Mouse (Mus musculus) natural killer cell, adult 2 months (primary cell): ENCODE data around the gene Zranb3.
"Not testable (repeated sequence)": the region's sequence is repeated elsewhere in the genome, so short reads cannot be mapped to it uniquely, and the experiment has no call there.

ENCODE experiments used
- DNase-seq, 2 experiments: peaks; one replicate each; pipeline ENCODE4 v3.0.0; 2022; ENCODE audit warnings: low spot score in 2 of 2

Gene Zranb3

DNA sequence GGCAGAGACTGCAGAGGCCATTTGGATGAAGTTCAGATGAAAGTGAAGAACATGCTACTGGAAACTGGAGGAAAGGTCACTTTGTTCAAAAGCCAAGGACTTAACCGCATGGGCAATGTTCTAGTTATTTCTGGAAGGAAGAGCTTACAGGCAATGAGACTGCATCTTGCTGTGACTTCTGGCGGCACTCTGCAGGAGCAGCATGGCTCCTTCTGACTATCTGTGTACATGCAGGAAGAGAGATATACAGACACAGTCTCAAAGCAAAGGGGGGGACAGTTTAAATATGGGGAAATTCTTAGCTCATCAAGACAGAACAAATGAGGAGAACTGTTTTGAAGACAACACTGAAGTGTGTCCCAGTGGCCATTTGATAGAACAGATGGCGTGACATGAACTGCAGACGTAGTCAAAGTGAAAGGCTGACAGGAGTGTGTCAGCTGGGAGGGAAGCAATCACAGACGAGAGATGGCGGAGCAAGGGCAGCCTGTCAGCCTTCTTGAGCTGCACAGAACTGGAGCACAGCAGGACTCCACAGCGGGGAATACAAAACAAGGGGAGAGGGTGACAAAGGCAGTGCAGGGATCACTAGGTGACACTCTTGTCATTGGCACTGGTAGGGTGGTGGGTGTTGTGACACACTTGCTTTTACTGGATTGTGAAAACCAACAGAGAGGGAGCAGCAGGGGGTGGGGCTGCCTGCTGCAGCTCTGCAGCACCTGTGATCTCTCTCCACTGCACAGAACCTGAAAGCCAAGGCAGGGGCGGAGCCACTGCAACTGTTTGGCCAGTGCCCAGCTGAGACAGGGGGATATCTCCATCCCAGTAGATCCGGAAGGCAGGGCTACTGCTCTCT, 112.7 kb downstream of the Zranb3 start:
- no peak for DNase-seq

DNA sequence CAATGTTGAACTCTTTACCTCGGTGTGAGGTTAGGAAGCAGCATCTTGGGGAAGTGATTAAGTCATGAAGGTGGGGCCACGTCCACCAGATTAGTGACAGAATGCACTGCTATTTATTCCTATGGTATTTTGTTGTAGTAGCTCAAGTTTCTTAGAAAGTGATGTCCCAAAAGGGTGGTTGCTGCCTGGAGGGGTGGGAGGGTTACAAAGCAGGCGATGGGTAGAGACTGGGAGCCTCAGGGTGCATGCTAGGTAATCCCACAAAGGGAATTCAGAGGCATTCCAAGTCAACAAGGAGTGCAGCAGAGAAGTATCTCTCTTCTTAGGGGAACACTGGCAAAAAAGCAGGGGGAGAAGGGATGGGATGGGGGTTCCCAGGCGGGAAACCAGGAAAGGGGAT, 113.5 kb downstream of the Zranb3 start:
- DNase-seq, result no peak

DNA sequence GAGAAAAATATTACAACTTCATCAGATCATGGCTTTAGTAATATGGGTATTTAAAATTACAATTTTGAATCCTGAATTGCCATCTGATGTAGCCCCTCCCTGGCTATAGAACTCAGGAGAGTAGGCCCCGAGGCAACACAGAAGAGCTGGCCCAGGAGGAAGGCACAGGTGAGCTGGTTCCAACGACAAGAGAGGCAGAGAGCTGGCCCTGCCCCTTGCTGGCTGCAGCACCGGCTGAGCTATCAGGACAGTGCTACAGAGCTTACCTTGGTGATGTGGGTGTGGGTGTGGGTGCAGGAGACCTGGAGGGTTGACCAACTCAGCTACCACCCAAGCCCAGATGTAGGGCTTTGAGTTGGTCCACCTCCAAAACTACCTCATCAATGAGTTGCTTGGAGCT, 114.6 kb downstream of the Zranb3 start:
- no peak for DNase-seq

DNA sequence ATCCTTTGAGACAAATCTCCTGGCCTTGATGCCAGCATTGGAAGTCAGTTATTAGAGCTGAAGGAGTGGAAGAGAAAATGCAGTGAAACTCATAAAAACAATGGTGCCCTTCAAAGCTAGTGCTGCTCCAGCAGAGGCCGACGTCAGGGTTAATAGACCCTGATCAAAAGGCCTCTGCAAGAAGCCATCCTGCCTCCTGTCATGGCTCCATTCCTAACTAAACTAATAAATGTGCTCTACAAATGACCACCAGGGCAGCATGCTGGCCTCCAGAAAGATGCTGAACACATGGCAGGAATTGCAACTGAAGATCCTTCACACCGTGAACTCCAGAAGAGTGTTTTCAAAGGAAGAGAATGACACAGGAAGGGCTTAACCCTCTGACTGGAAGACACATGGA, 117.5 kb downstream of the Zranb3 start:
- no peak for DNase-seq

DNA sequence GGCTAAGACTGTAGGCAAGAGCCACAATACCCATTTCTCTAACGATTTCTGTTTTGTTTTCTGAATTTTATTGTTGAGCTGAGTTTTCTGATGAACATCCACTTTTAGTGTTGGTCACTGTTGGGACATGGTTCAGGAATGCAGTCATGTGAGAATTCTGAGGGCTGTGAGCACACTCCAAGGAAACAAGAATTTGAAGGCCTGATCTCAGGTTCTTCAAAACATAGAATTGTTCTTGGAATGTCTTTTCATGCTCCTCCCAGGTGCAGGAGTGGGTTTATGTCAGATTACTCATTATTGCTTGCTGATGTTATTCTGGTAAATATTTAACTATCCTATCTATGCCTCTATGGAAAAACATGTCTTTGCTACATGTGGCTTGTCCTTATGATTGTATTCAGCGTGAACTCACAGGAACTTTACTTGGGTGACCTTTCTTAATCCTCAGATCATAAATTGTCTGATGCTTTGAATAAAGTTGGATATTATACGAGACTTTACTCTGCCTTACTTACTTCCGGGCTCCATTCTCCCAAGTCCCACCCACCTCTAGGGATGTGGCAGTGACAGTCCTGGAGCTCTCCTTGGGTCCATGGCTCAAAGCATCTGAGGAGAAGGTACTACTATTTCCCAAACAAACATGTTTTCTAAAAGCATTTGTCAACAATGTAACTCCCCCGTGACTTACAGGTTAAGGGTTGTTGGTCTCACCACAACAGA, 119.4 kb downstream of the Zranb3 start:
- DNase-seq, result no peak

DNA sequence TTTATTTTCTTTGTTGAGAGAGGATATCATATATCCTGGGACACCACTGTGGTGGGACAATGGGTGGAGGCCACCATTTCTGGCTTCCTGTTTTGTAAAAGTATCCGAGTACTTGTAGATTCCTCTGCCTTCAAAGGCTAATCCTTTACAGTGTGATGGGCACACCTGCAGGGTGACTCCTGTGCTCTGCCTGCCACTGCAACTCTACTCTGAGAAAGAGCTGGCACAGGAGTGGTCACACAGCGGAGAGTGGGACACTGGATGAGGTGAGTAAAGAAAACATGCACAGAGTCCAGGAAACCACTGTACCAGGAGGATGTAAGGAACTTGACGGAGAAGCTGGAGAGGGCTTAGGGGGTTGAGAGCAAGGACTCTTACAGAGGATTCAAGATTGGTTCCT, 120.6 kb downstream of the Zranb3 start:
- no peak for DNase-seq

DNA sequence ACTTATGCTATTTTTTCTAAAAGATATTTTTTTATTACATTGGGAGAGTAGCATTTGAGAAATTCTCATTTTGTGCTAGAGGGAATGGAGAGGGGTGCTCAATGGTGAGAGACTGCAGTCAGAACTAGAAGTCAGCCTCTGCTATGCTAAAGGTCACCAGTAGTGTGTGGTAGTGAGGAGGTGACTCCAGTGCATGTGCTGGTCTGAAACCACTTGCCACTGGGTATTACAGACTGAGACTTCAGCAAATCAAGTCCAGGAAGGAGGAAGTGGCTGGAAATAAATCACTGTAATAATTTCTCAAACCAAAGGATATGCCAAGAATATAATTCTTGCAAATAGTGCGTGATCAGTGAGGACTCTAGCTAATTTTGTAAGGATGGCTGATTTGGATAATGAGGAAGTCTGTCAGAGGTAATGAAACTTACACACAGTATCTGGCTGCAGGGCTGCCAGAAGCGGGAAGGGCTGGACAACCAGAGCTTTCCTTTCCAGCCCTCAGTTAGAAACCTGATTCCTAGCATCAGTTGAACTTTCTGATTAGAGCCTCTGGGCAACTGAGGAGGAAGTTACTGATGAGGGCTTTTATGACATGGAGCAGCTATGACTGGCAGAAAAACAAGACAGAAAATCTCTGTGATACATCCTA, 121.8 kb downstream of the Zranb3 start:
- DNase-seq, result no peak

DNA sequence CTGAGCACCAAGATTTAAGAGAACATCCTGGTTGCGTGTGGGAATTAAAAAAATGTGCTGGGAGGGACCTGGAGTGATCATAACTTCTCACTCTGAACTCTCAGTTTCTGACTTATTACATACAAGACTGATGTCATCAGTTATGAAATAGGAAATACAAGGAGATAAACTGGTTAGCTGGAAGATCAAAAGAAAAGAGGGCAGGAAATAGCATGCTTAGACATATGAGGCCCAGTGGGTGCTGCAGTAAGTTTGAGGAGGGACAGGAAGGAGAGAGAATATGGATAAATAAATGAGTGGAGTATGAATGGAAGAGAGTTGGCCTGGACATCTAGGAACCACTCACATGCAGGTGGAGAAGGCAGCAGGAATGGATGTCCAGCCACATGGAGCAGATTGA, 124.7 kb downstream of the Zranb3 start:
- DNase-seq, result no peak

DNA sequence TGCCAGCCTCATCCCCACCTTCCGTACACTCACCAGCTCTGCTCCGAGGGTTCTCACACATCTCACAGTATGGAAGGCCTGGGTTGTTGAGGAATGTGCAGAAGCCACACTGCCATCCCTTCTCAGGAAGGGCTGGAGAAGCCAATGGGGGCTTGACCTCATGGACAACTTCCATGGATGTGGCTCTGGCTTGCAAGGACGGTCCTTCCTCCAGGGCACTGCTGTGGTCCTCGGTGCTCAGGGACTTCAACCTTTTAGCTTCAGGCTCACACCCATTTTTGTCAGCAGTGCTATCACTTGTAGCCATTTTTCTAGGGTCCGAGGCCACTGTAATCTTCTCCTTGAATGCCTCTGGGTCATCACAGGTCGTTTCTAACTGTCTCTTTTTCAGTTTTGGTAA, 126.7 kb downstream of the Zranb3 start:
- DNase-seq, result no peak

DNA sequence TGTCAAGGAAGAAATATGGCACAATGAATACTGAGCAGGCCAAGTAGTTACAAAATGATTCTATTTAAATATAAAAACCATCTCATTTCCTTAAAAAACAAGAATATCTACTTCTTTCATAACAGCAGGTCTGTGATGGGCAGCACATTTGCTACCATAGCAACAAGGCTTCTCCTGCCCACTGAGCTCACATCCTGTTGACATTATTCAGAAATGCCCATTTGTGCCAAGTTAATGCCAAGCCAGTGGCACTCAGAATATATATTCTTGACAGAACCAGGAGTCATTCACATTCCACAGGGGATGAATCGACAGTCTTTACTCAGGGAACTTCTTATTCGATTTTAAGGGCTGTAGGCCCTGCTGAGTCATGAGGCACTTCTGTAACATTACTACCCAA, 127.2 kb downstream of the Zranb3 start:
- no peak for DNase-seq

DNA sequence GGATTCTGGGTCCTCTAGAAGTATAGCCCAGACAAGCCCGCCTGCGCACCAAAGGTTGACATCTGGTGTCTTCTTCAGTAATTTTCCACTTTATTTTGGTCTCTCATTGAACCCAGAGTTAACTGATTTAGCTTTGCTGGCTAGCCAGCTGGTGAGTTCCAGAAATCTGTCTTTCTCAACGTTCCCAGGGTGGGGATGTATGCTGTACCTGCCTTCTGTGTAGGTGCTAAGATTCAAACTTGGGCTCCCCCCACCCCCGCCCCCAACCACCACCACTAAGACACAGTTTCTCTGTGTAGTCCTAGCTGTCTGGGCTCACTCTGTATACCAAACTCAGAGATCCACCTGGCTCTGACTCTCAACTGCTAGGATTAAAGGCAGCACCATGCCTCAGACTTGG, 128.8 kb downstream of the Zranb3 start:
- DNase-seq, result no peak

DNA sequence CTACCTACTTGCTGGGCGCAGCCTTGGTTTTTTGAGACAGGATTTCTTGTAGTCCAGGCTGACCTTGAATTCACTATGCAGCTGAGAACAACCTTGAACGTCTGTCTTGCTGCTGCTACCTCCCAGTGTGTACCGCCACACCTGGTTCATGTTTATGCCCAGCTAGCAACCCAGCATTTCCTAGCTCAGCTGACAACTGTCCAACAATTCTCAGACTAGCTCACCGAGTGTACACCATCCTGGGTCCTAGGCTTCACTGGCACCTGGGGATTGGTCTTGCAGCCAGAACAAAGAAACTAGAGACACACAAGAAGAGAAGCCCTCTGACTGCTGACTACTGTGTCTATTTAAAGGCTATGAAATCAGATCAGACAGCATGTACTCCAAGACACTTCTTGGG, 132.0 kb downstream of the Zranb3 start:
- no peak for DNase-seq

DNA sequence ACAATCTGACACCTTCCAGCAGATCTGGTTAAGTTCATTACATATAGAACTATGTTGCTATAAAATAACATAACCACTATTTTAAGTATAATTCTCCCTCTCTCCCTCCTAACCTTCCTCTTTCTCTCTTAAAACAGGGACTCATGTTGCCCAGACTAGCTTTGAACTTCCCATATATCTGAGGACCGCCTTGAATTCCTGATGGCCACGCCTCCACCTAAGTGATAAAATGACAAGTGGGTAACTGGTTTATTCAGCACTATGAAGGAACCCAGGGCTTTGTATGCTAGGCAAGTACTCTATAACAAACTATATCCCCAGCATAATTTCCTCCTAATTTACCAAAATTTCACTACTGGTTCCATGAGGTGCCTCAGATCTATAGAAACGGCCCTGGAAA, 139.5 kb downstream of the Zranb3 start:
- DNase-seq, result no peak

DNA sequence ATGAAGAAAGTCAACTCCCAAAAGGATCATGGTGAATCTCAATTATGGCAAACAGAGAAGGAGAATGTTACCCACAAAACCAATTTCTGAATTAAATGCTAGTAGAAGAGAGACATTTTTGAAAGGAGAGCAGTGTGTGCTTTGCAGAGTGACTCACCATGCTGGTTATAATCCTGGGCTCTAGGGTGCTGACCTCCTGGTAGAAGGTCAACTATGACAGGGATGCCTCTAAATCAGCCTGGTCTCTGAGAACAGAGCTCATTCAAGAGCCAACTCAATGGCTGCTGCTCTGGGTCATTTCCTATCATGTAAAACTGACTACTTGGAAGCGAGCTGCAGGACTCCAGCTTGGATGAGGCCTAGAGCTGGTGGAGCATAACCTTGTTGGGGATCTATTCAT, 141.7 kb downstream of the Zranb3 start:
- no peak for DNase-seq

DNA sequence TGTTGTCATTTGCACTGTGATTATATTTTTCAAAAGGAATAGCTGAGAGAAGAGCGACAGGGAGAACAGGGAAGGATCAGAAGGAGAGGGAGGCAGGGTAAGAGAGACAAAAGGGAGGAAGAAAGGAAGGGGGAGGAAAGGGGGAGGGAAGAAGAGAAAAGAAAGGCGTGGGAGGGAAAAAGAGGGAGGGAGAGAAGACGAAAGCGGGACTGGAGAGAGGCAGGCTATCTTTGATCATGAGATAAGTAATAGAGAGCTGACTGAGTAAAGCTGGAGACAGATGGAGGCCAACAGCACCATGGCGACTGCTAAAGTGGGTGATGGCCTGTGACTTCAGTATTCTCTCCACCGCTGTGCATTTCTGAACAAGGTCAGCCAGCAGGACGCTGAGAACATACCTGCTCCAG, 143.5 kb downstream of the Zranb3 start:
- DNase-seq, result no peak

DNA sequence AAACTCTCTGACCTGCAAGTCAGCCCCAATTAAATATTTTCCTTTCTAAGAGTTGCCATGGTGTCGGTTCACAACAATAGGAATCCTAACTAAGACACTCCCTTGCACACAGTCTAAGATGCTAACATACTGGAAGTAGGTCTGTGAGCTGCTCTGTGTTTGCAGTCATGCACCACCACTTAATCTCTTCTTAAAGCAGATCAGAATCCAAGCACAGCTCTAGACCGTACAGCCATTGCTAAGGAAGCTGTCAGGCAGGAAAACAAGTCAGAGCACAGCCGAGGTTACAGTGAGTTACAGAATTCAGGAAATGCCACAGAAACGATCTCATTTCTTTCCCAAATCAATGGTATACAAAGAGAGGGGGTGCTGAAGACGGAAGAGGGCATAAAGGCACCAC, 144.0 kb downstream of the Zranb3 start:
- DNase-seq, result no peak

DNA sequence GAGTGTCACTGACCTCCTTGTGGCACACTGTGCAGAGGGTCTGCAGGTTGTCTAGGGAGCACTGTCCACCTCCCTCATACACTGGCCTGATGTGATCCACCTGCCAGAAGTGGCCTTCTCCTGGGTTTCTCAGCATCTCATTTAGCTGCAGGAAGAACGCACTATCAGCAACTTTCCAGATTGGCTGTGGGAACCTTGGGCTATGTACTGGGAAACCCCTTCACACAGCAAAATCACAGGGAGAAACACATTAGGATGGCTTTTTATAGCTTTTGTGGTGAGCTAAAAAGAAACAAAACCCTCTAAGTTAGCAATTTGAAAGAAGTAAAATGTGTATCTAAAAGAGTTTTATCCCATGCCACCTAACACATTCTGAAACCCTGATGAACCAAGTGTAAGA, 146.3 kb downstream of the Zranb3 start:
- DNase-seq, result no peak

DNA sequence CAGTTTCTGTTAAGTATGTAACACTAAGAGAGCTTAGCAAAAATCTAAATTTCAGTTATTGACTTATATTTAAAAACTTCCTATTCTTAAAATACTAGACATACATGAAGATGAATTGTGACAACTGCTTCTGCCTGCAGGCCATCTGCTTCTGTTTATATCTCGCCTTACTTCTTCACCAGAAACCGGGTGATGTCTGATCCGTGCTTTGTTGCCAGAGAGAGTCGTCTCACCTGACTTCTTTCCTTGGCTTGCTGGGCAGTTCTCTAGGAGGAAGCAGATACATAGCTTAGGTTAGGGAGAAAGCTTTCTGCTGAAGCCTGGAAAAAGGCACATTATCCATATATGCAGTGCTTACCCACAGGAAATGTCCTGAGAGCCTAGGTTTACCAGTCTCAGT, 148.0 kb downstream of the Zranb3 start:
- DNase-seq, result no peak

DNA sequence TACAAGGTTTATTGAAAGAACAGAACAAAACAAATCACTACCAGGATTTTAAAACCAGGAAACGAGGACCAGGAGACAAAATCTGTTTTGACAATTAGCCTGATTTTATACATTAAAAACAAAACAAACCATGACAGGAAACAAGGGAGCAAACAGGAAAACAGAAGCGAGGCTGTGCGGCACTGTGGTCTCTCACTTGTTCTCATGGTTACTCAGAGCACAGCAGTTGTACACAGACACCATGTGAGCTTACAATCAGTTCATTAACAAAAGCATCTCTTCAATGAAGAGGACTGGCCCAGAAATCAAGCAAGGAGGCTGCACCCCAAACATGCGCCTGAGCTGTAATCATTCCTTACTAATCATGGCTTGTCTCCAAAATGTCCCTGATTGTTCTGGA, 148.6 kb downstream of the Zranb3 start:
- not testable (repeated sequence) for DNase-seq

DNA sequence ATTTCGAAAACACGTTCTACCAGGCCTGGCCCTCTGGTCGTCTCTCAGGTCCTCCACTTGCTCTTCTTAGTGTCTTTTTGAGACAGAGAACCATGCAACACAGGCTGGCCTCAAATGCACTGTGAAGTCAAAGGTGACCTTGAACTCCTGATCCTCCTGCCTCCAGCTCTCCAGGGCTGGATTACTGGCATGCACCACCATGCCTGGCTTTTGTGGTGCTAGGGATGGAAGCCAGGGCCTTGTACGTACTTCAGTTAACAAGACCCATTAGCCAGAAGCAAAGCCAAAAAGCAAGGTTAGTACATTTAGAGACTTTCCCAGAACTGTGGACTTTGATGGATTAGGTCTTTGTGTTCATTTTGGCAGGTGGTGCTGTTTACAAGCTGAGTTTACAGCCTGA, 150.6 kb downstream of the Zranb3 start:
- no peak for DNase-seq

DNA sequence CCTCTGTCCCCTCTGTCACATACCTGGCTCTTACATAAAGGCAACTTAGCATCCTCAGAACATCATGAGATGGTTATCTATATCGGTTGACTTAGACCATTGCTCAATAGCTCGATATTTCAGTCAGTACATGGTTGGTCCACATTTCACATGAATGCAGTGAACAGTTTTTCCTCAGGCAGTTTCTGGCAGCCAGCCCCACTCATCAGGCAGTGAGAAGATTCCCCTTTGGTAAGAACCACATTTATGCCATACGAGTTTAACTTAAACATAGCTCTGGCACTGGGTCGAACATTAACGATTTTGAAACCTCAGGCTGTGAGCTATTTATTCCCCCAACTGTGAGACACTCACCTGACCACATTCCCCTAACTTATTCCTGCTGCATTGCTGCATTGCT, 154.1 kb downstream of the Zranb3 start:
- DNase-seq, result no peak

DNA sequence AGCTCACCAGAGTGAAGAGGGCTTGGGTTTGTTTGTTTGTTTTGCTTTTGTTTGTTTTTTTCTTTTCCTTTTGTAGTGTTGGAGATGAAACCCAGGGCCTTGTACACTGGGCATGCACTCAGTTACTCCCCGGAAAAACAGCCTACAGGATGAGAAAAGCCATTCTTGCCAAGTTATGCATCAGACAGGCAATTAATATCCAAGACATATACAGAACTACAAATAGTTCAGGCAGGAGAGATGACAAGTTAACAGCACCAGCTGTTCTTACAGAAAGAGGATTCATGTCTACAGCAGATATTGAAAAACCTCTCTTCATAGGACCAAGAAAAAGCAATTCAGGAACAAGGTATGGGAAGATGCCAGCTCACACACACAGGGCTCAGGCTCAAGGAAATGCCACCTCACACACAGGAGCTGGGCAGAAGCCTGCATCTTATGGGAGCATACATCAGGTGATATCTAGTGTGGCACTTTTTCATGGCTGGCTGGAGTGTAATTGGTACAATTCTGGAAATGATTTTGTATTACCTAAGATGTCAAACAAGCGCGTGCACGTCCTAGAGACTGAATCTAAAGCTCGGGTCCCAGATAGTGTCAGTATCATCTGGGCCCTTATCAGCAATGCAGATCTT, 156.1 kb downstream of the Zranb3 start:
- no peak for DNase-seq
